Mouse (Mus musculus): ENCODE measurements at regions not wholly inside any gene's neighbourhood (a gene's known extent, or its start where the extent isn't known, plus 50 kb on each side); places are given as distances from the start of the nearest gene placed in this dataset.

- no peak for DNase-seq (ENCODE audit: low spot score)
These were observed 135.0 kb upstream of the Six2 start for GRCm38 (mm10) chr17:85823036-85823435.

GRCm38 (mm10) chr17:85821861-85822260 is 133.8 kb upstream of the Six2 start:
- DNase-seq (ENCODE audit: low spot score), result no peak

- no peak for DNase-seq (ENCODE audit: low spot score)
These were observed 130.2 kb upstream of the Six2 start for GRCm38 (mm10) chr17:85818098-85818855.

GRCm38 (mm10) chr17:85816521-85816920 is 128.4 kb upstream of the Six2 start:
- DNase-seq (ENCODE audit: low spot score), result no peak

GRCm38 (mm10) chr17:85816056-85816455 is 128.0 kb upstream of the Six2 start:
- no peak for DNase-seq (ENCODE audit: low spot score)

- DNase-seq (ENCODE audit: low spot score), result no peak
These were observed 120.5 kb upstream of the Six2 start for GRCm38 (mm10) chr17:85808580-85808979.

GRCm38 (mm10) chr17:85805726-85806359 is 117.8 kb upstream of the Six2 start:
- no peak for DNase-seq (ENCODE audit: low spot score)

- no peak for DNase-seq (ENCODE audit: low spot score)
These were observed 116.6 kb upstream of the Six2 start for GRCm38 (mm10) chr17:85804631-85805030.

GRCm38 (mm10) chr17:85801734-85802133 is 113.7 kb upstream of the Six2 start:
- no peak for DNase-seq (ENCODE audit: low spot score)

- DNase-seq (ENCODE audit: low spot score), result no peak
These were observed 113.1 kb upstream of the Six2 start for GRCm38 (mm10) chr17:85801079-85801605.

- DNase-seq (ENCODE audit: low spot score), result no peak
These were observed 112.4 kb upstream of the Six2 start for GRCm38 (mm10) chr17:85800357-85801078.

- no peak for DNase-seq (ENCODE audit: low spot score)
These were observed 111.8 kb upstream of the Six2 start for GRCm38 (mm10) chr17:85799865-85800356.

- DNase-seq (ENCODE audit: low spot score), result no peak
These were observed 111.2 kb upstream of the Six2 start for GRCm38 (mm10) chr17:85799081-85799864.

- DNase-seq (ENCODE audit: low spot score), result no peak
These were observed 109.7 kb upstream of the Six2 start for GRCm38 (mm10) chr17:85797755-85798154.

- DNase-seq (ENCODE audit: low spot score), result no peak
These were observed 107.7 kb upstream of the Six2 start for GRCm38 (mm10) chr17:85795820-85796219.

- DNase-seq (ENCODE audit: low spot score), result no peak
These were observed 97.7 kb upstream of the Six2 start for GRCm38 (mm10) chr17:85785625-85786294.

GRCm38 (mm10) chr17:85780477-85780876 is 92.4 kb upstream of the Six2 start:
- DNase-seq (ENCODE audit: low spot score), result no peak

GRCm38 (mm10) chr17:85776876-85777275 is 88.8 kb upstream of the Six2 start:
- no peak for DNase-seq (ENCODE audit: low spot score)

GRCm38 (mm10) chr17:85768341-85768740 is 80.3 kb upstream of the Six2 start:
- DNase-seq (ENCODE audit: low spot score), result no peak

GRCm38 (mm10) chr17:85767201-85767862 is 79.3 kb upstream of the Six2 start:
- no peak for DNase-seq (ENCODE audit: low spot score)

- no peak for DNase-seq (ENCODE audit: low spot score)
These were observed 78.5 kb upstream of the Six2 start for GRCm38 (mm10) chr17:85766556-85766955.
